ENCODE assay signal across 9 mouse cellular contexts in genomic region chr14:20993067-20993691, GRCm38 (mm10). TPM values are rescaled to one million over a fixed set of nuclear protein-coding genes. Genes with fewer than 3 reads are reported as not detected.
DNase-seq lines count a peak whose midpoint lies in the region; ATAC-seq and TF ChIP-seq lines count a peak whose summit lies in the region.
"Had no signal": no experiment of that assay in that cellular context is flagged by ENCODE, and none has a peak within 500 bp of the region (broad histone marks: within the 10 kb centered on the region; RNA-seq: fewer than 3 reads in every experiment).

No protein-coding gene starts in this region.

- H3K4me1 ChIP-seq in forebrain, embryonic 10.5 days = no peaks in the 10 kb centered on the region
- peaks cover 11% of the 10 kb centered on the region for H3K4me1 ChIP-seq in forebrain, embryonic 13.5 days
- H3K4me1 ChIP-seq in MEL (ENCODE audit: control insufficient read depth in 1 of 2, insufficient read depth in 2 of 2, low read length in 2 of 2) = peaks cover 4 to 8% of the 10 kb centered on the region in 2 experiments; a peak in 3 of 4 replicates
- no peaks in the 10 kb centered on the region for H3K4me1 ChIP-seq in cerebellum, adult 2 months (ENCODE audit: control insufficient read depth, insufficient read depth, low read length)
- H3K4me1 ChIP-seq in intestine, postnatal 0 days (replicated peaks; ENCODE audit: control insufficient read depth, insufficient read depth, low read length) = no peaks in the 10 kb centered on the region
- H3K4me1 ChIP-seq in liver, embryonic 11.5 days (replicated peaks; ENCODE audit: control insufficient read depth, insufficient read depth, low read length) = peaks cover 18% of the 10 kb centered on the region
- H3K4me1 ChIP-seq: hindbrain, embryonic 15.5 days had no signal

- no peaks in the 10 kb centered on the region for H3K79me2 ChIP-seq in MEL (ENCODE audit: control insufficient read depth, insufficient read depth, low read length, poor library complexity)

- 71% methylated on average over 3 of the region's 3 CpGs for WGBS in forebrain, embryonic 10.5 days
- 47% methylated on average over 3 of the region's 3 CpGs for WGBS in forebrain, embryonic 13.5 days
- 46% methylated on average over 3 of the region's 3 CpGs for WGBS in cerebellum, adult 2 months
- WGBS in intestine, postnatal 0 days = 19% methylated on average over 3 of the region's 3 CpGs
- WGBS in liver, embryonic 11.5 days = 53% methylated on average over 3 of the region's 3 CpGs

- peak; percentile 55 to 78 (median 71) for TF ChIP-seq CTCF in MEL (IDR thresholded peaks at IDR 0.05 in 2 of 3, conservative IDR thresholded peaks at IDR 0.05 in 1 of 3; ENCODE audit: control insufficient read depth in 1 of 3, insufficient read depth in 1 of 3, low read depth in 2 of 3, low read length in 3 of 3, poor library complexity in 1 of 3, severe bottlenecking in 1 of 3)
- peak; percentile 48; the same call in 1 of the 2 replicates for TF ChIP-seq CTCF in cerebellum, adult 2 months (IDR thresholded peaks at IDR 0.05; ENCODE audit: borderline replicate concordance, insufficient read depth, low read depth, low read length)
- peak; percentile 89 for TF ChIP-seq CTCF in intestine, postnatal 0 days (IDR thresholded peaks at IDR 0.05; ENCODE audit: low read depth)

- no peak for ATAC-seq in forebrain, embryonic 13.5 days
- ATAC-seq in intestine, postnatal 0 days = peak; percentile 74
- ATAC-seq in liver, embryonic 11.5 days (replicated peaks; ENCODE audit: low FRiP score) = 0 out of 2 replicates have a peak, but pooled peaks have one; percentile 51

- peak; percentile 68 for TF ChIP-seq RAD21 in MEL (IDR thresholded peaks at IDR 0.05; ENCODE audit: low read depth, low read length)

- TF ChIP-seq POLR2A in MEL (IDR thresholded peaks at IDR 0.05; ENCODE audit: control insufficient read depth in 1 of 2, insufficient read depth in 1 of 2, low read depth in 1 of 2, low read length in 2 of 2, poor library complexity in 1 of 2) = no peak
- no peak for TF ChIP-seq POLR2A in cerebellum, adult 2 months (IDR thresholded peaks at IDR 0.05; ENCODE audit: borderline replicate concordance, insufficient read depth, low read length)

- H3K9ac ChIP-seq in forebrain, embryonic 13.5 days = no peak overlapping the region
- H3K9ac ChIP-seq in MEL (ENCODE audit: control insufficient read depth, low read depth, low read length, poor library complexity, severe bottlenecking) = no peak overlapping the region
- H3K9ac ChIP-seq in intestine, postnatal 0 days (ENCODE audit: low read depth, low read length) = no peak overlapping the region
- no peak overlapping the region for H3K9ac ChIP-seq in liver, embryonic 11.5 days (ENCODE audit: low read depth, low read length)
- H3K9ac ChIP-seq: hindbrain, embryonic 15.5 days had no signal

- TF ChIP-seq EP300 in MEL (IDR thresholded peaks at IDR 0.05; ENCODE audit: low read depth in 1 of 2, low read length in 2 of 2) = no peak

- H3K4me3 ChIP-seq in forebrain, embryonic 10.5 days = no peak overlapping the region
- H3K4me3 ChIP-seq in forebrain, embryonic 13.5 days = no peak overlapping the region
- H3K4me3 ChIP-seq in MEL (ENCODE audit: control insufficient read depth in 1 of 2, insufficient read depth in 1 of 2, low read depth in 2 of 2, low read length in 2 of 2) = no peak overlapping the region
- no peak overlapping the region for H3K4me3 ChIP-seq in cerebellum, adult 2 months (replicated peaks; ENCODE audit: insufficient read depth, low read depth, low read length)
- H3K4me3 ChIP-seq in intestine, postnatal 0 days (ENCODE audit: low read depth, low read length) = no peak overlapping the region
- H3K4me3 ChIP-seq in liver, embryonic 11.5 days (ENCODE audit: low read depth, low read length) = no peak overlapping the region
- H3K4me3 ChIP-seq: hindbrain, embryonic 15.5 days had no signal

- peaks cover 8% of the 10 kb centered on the region for H3K36me3 ChIP-seq in forebrain, embryonic 10.5 days (replicated peaks)
- peaks cover 4% of the 10 kb centered on the region; the same call in 1 of the 2 replicates for H3K36me3 ChIP-seq in forebrain, embryonic 13.5 days (ENCODE audit: poor library complexity, severe bottlenecking)
- H3K36me3 ChIP-seq in MEL (ENCODE audit: control insufficient read depth in 1 of 2, insufficient read depth in 2 of 2, low read length in 2 of 2) = peaks cover 0 to 10% of the 10 kb centered on the region in 2 experiments; a peak in 3 of 4 replicates
- H3K36me3 ChIP-seq in intestine, postnatal 0 days (ENCODE audit: control insufficient read depth, insufficient read depth) = peaks cover 25% of the 10 kb centered on the region
- peaks cover 8% of the 10 kb centered on the region for H3K36me3 ChIP-seq in liver, embryonic 11.5 days (ENCODE audit: control insufficient read depth, insufficient read depth, low read length)
- H3K36me3 ChIP-seq: hindbrain, embryonic 15.5 days had no signal

- H3K4me2 ChIP-seq in forebrain, embryonic 13.5 days = no peak overlapping the region
- no peak overlapping the region for H3K4me2 ChIP-seq in intestine, postnatal 0 days (replicated peaks; ENCODE audit: low read depth)
- no peak overlapping the region for H3K4me2 ChIP-seq in liver, embryonic 11.5 days
- H3K4me2 ChIP-seq: hindbrain, embryonic 15.5 days had no signal

- H3K27me3 ChIP-seq in forebrain, embryonic 10.5 days (ENCODE audit: poor library complexity, severe bottlenecking) = no peaks in the 10 kb centered on the region
- no peaks in the 10 kb centered on the region for H3K27me3 ChIP-seq in forebrain, embryonic 13.5 days
- no peaks in the 10 kb centered on the region for H3K27me3 ChIP-seq in MEL (ENCODE audit: control insufficient read depth in 1 of 2, insufficient read depth in 2 of 2, low read length in 2 of 2)
- H3K27me3 ChIP-seq in cerebellum, adult 2 months (ENCODE audit: control insufficient read depth, insufficient read depth, low read length) = no peaks in the 10 kb centered on the region
- H3K27me3 ChIP-seq in intestine, postnatal 0 days (replicated peaks; ENCODE audit: control insufficient read depth, insufficient read depth, low read length) = no peaks in the 10 kb centered on the region
- H3K27me3 ChIP-seq in liver, embryonic 11.5 days (replicated peaks; ENCODE audit: control insufficient read depth, insufficient read depth, low read length) = no peaks in the 10 kb centered on the region
- H3K27me3 ChIP-seq: hindbrain, embryonic 15.5 days had no signal

- no peak overlapping the region for H3K27ac ChIP-seq in forebrain, embryonic 10.5 days
- no peak overlapping the region for H3K27ac ChIP-seq in forebrain, embryonic 13.5 days
- H3K27ac ChIP-seq in MEL (ENCODE audit: control insufficient read depth, low read depth, low read length) = no peak overlapping the region
- H3K27ac ChIP-seq in cerebellum, adult 2 months (ENCODE audit: insufficient read depth, low read length) = no peak overlapping the region
- H3K27ac ChIP-seq in intestine, postnatal 0 days (ENCODE audit: low read depth, low read length) = no peak overlapping the region
- no peak overlapping the region for H3K27ac ChIP-seq in liver, embryonic 11.5 days (ENCODE audit: low read depth, low read length)
- H3K27ac ChIP-seq: hindbrain, embryonic 15.5 days had no signal

- peak; percentile 23 for DNase-seq in forebrain, embryonic 10.5 days (ENCODE audit: extremely low spot score, low spot score)
- peak; percentile 79 for DNase-seq in MEL (ENCODE audit: low read depth, low spot score)
- peak; percentile 31 to 32 for DNase-seq in cerebellum, adult 2 months
- peak; percentile 10 to 80 for DNase-seq in frontal cortex, adult 2 months (ENCODE audit: extremely low spot score in 1 of 2, low spot score in 1 of 2)
- DNase-seq in liver, embryonic 11.5 days (ENCODE audit: low spot score) = no peak
- DNase-seq in retina, embryonic 14.5 days (ENCODE audit: low spot score) = peak; percentile 75

- H3K9me3 ChIP-seq in forebrain, embryonic 10.5 days = no peaks in the 10 kb centered on the region
- no peaks in the 10 kb centered on the region for H3K9me3 ChIP-seq in forebrain, embryonic 13.5 days (replicated peaks)
- H3K9me3 ChIP-seq in MEL (replicated peaks; ENCODE audit: insufficient read depth, low read length) = no peaks in the 10 kb centered on the region
- H3K9me3 ChIP-seq in intestine, postnatal 0 days (ENCODE audit: control insufficient read depth) = no peaks in the 10 kb centered on the region
- H3K9me3 ChIP-seq in liver, embryonic 11.5 days (ENCODE audit: control insufficient read depth, low read length) = no peaks in the 10 kb centered on the region
- H3K9me3 ChIP-seq: hindbrain, embryonic 15.5 days had no signal

TF ChIP-seq in MEL, 35 proteins besides CTCF, POLR2A, EP300 and RAD21 (continues in another document):
- no peak for TF ChIP-seq USF1 (IDR thresholded peaks at IDR 0.05; ENCODE audit: low read depth, low read length)
- no peak for TF ChIP-seq MYB (IDR thresholded peaks at IDR 0.05; ENCODE audit: low read depth, low read length)
- peak; percentile 86 for TF ChIP-seq SMC3 (IDR thresholded peaks at IDR 0.05; ENCODE audit: low read depth, low read length)
- no peak for TF ChIP-seq ZMIZ1 (IDR thresholded peaks at IDR 0.05; ENCODE audit: low read depth, low read length)
- peak; percentile 54 for TF ChIP-seq ZC3H11A (IDR thresholded peaks at IDR 0.05; ENCODE audit: low read depth, low read length)

RNA-seq across cellular contexts. Expression of gene Ap3m1, which starts 59.1 kb away (rescaled TPM):
- polyA plus RNA-seq in forebrain, embryonic 10.5 days (2016; fragmentation: Nextera tagmentation; extraction: Ambion mirVana) = 99.9 and 101 TPM in 2 replicates
- polyA plus RNA-seq in forebrain, embryonic 13.5 days (2015; fragmentation: Nextera tagmentation; extraction: Ambion mirVana) = 107 and 125 TPM in 2 replicates
- total RNA-seq in MEL (2012; rRNA removed) = 27.9 and 31.8 TPM in 2 replicates
- 10 to 100 TPM in 1 of 2 experiments, not detected in 1; 47.4 TPM for polyA plus RNA-seq in MEL (2012; ENCODE audit: insufficient read depth in 1 of 2, insufficient read length in 2 of 2, low read depth in 1 of 2, low replicate concordance in 2 of 2, missing spikeins in 1 of 2)
- polyA plus RNA-seq in cerebellum, adult 2 months (2012; rRNA removed) = 66.0 and 71.4 TPM in 2 replicates
- 54.2 and 57.1 TPM in 2 replicates for polyA plus RNA-seq in frontal cortex, adult 2 months (2012; rRNA removed)
- polyA plus RNA-seq in intestine, postnatal 0 days (2015; fragmentation: Nextera tagmentation; extraction: Ambion mirVana) = 58.8 and 60.0 TPM in 2 replicates
- 55.7 and 75.0 TPM in 2 replicates for polyA plus RNA-seq in liver, embryonic 11.5 days (2014; fragmentation: Nextera tagmentation; extraction: Ambion mirVana)

RNA-seq across cellular contexts. Expression of gene Adk, which starts 59.2 kb away (rescaled TPM):
- 171 and 172 TPM in 2 replicates for polyA plus RNA-seq in forebrain, embryonic 10.5 days (2016; fragmentation: Nextera tagmentation; extraction: Ambion mirVana)
- polyA plus RNA-seq in forebrain, embryonic 13.5 days (2015; fragmentation: Nextera tagmentation; extraction: Ambion mirVana) = 104 and 105 TPM in 2 replicates
- 102 and 125 TPM in 2 replicates for total RNA-seq in MEL (2012; rRNA removed)
- polyA plus RNA-seq in MEL (2012; ENCODE audit: insufficient read depth in 1 of 2, insufficient read length in 2 of 2, low read depth in 1 of 2, low replicate concordance in 2 of 2, missing spikeins in 1 of 2) = 100 to 1,000 TPM in 1 of 2 experiments, 10 to 100 TPM in 1; 69.0 to 479 TPM
- 66.2 and 69.0 TPM in 2 replicates for polyA plus RNA-seq in cerebellum, adult 2 months (2012; rRNA removed)
- polyA plus RNA-seq in frontal cortex, adult 2 months (2012; rRNA removed) = 80.6 and 84.0 TPM in 2 replicates
- polyA plus RNA-seq in intestine, postnatal 0 days (2015; fragmentation: Nextera tagmentation; extraction: Ambion mirVana) = 240 and 254 TPM in 2 replicates
- polyA plus RNA-seq in liver, embryonic 11.5 days (2014; fragmentation: Nextera tagmentation; extraction: Ambion mirVana) = 253 and 276 TPM in 2 replicates
